Mouse (Mus musculus) Muller cell, postnatal 12 days (primary cell): Measurements from ENCODE around the gene Maea.

Experiments
- DNase-seq: peaks from one replicate; pipeline ENCODE4 v3.0.0-alpha.2; 2015; ENCODE audit errors: inconsistent ontology term

Maea gene

GRCm38 (mm10) chr5:33357494-33357893 is 22.2 kb downstream of the Maea start:
- no peak for DNase-seq

- DNase-seq: no peak
Observed at GRCm38 (mm10) chr5:33358467-33358866, 23.2 kb downstream of the Maea start.

- no peak for DNase-seq
Observed at GRCm38 (mm10) chr5:33363263-33363662, 28.0 kb downstream of the Maea start.

- no peak for DNase-seq
Observed at GRCm38 (mm10) chr5:33368651-33369050, 33.3 kb downstream of the Maea start.

GRCm38 (mm10) chr5:33371137-33371536 is 35.8 kb downstream of the Maea start:
- peak; percentile 26 for DNase-seq

- no peak for DNase-seq
Observed at GRCm38 (mm10) chr5:33371668-33372067, 36.4 kb downstream of the Maea start.

- DNase-seq: no peak
Observed at GRCm38 (mm10) chr5:33372331-33373038, 37.2 kb downstream of the Maea start.

- DNase-seq: no peak
Observed at GRCm38 (mm10) chr5:33377176-33377575, 41.9 kb downstream of the Maea start.

GRCm38 (mm10) chr5:33377801-33378301 is 42.5 kb downstream of the Maea start:
- no peak for DNase-seq

GRCm38 (mm10) chr5:33378302-33378854 is 43.1 kb downstream of the Maea start, which contains the start of gene Uvssa:
Uvssa (plus strand) TSS chr5:33378549.
- peak; percentile 100 for DNase-seq

GRCm38 (mm10) chr5:33387550-33387949 is 52.2 kb downstream of the Maea start:
- DNase-seq: no peak

GRCm38 (mm10) chr5:33393803-33394202 is 58.5 kb downstream of the Maea start:
- peak; percentile 52 for DNase-seq

- no peak for DNase-seq
Observed at GRCm38 (mm10) chr5:33395693-33396092, 60.4 kb downstream of the Maea start.

GRCm38 (mm10) chr5:33396828-33397227 is 61.5 kb downstream of the Maea start:
- no peak for DNase-seq

GRCm38 (mm10) chr5:33400819-33401218 is 65.5 kb downstream of the Maea start:
- DNase-seq: no peak

GRCm38 (mm10) chr5:33420313-33420712 is 85.0 kb downstream of the Maea start:
- no peak for DNase-seq
